Mouse (Mus musculus) heart, postnatal 0 days (tissue): Measurements from ENCODE around the gene Mfng.

Experiments used
- CTCF ChIP-seq: IDR thresholded peaks from 2 replicates; pipeline ENCODE4 v1.5.1; 2016; ENCODE audit warnings: antibody characterized with exemption, control low read depth, low read depth
- EP300 ChIP-seq: IDR thresholded peaks from 2 replicates; pipeline ENCODE4 v1.6.1; 2016; ENCODE audit warnings: antibody characterized with exemption, low read depth

- TF ChIP-seq EP300 (no peak), CTCF (no peak)
Measured at GRCm38 (mm10) chr15:78782348-78783103, 9.3 kb upstream of the Mfng start.
